Mouse (Mus musculus) forebrain, embryonic 11.5 days (tissue): Measurements from ENCODE around the gene Mea1. TPM values are rescaled to one million over a fixed set of nuclear protein-coding genes. Genes with fewer than 3 reads are reported as not detected.

ENCODE experiments used
- polyA plus RNA-seq: library from polyadenylated mRNA; unstranded; fragments of >200 nt; fragmentation: Nextera tagmentation; extraction: Ambion mirVana; gene quantifications from 2 replicates; pipeline ENCODE4 v1.2.1, GENCODE M21; 2014

Mea1 gene
- polyA plus RNA-seq, 1 experiment from 2014 or later: 167 TPM

Other genes starting within 250 kb of the Mea1 start
- gene Crip3, start 249.9 kb upstream of the Mea1 start, polyA plus RNA-seq: 0.28 and 0.52 TPM in 2 replicates
- not detected in 2 replicates for gene Slc22a7, start 240.3 kb upstream of the Mea1 start, polyA plus RNA-seq
- 3.5 TPM in 2 replicates for gene Ttbk1, start 191.1 kb upstream of the Mea1 start, polyA plus RNA-seq
- gene Dnph1, start 182.1 kb upstream of the Mea1 start, polyA plus RNA-seq: 87.6 and 89.0 TPM in 2 replicates
- 3.4 and 4.0 TPM in 2 replicates for gene Cul9, start 132.4 kb upstream of the Mea1 start, polyA plus RNA-seq
- 5.0 and 5.2 TPM in 2 replicates for gene Srf, start 122.6 kb upstream of the Mea1 start, polyA plus RNA-seq
- gene Ptk7, start 49.3 kb upstream of the Mea1 start, polyA plus RNA-seq: 40.8 and 43.3 TPM in 2 replicates
- gene Klc4, start 32.8 kb upstream of the Mea1 start, polyA plus RNA-seq: 34.9 and 35.8 TPM in 2 replicates
- gene Mrpl2, start 32.6 kb upstream of the Mea1 start, polyA plus RNA-seq: 111 and 117 TPM in 2 replicates
- 34.4 and 34.9 TPM in 2 replicates for gene Cul7, start 28.5 kb upstream of the Mea1 start, polyA plus RNA-seq
- 61.0 and 64.1 TPM in 2 replicates for gene Rrp36, start 4.4 kb upstream of the Mea1 start, polyA plus RNA-seq
- 117 and 129 TPM in 2 replicates for gene Klhdc3, start 2.1 kb downstream of the Mea1 start, polyA plus RNA-seq
- gene Ppp2r5d, start 26.3 kb downstream of the Mea1 start, polyA plus RNA-seq: 140 TPM in 2 replicates
- 21.4 and 22.7 TPM in 2 replicates for gene Pex6, start 32.7 kb downstream of the Mea1 start, polyA plus RNA-seq
- 0.36 and 0.80 TPM in 2 replicates for gene Gnmt, start 50.4 kb downstream of the Mea1 start, polyA plus RNA-seq
- gene Cnpy3, start 73.4 kb downstream of the Mea1 start, polyA plus RNA-seq: 61.2 and 61.8 TPM in 2 replicates
- gene Ptcra, start 84.9 kb downstream of the Mea1 start, polyA plus RNA-seq: 0.35 and 0.44 TPM in 2 replicates
- 53.7 and 57.5 TPM in 2 replicates for gene 2310039H08Rik, start 93.8 kb downstream of the Mea1 start, polyA plus RNA-seq
- 178 and 189 TPM in 2 replicates for gene Rpl7l1, start 103.9 kb downstream of the Mea1 start, polyA plus RNA-seq
- 6.8 and 7.2 TPM in 2 replicates for gene Bicral, start 179.7 kb downstream of the Mea1 start, polyA plus RNA-seq
- gene Tbcc, start 211.9 kb downstream of the Mea1 start, polyA plus RNA-seq: 62.3 and 65.3 TPM in 2 replicates
- gene Prph2, start 231.7 kb downstream of the Mea1 start, polyA plus RNA-seq: not detected in 2 replicates